Mouse (Mus musculus) CH12.LX (cell line): ENCODE results near the gene Cfdp1. TPM values are rescaled to one million over a fixed set of nuclear protein-coding genes. Genes with fewer than 3 reads are reported as not detected.
A peak's percentile ranks its signal among the peaks of the same experiment; 100 is the strongest.

Experiments
- DNase-seq: peaks from one replicate; pipeline ENCODE4 v3.0.0-alpha.2; 2013; ENCODE audit errors: extremely low read depth
- H3K27ac ChIP-seq: 2 replicates; pipeline ENCODE4 v1.5.1; 2012; ENCODE audit warnings: low read depth, mild to moderate bottlenecking, control low read depth, moderate library complexity; ENCODE audit not compliant: insufficient read depth
- H3K27me3 ChIP-seq: replicated peaks from 2 replicates; pipeline ENCODE3; 2012; ENCODE audit warnings: inconsistent platforms
- H3K36me3 ChIP-seq, 2 experiments: replicated peaks in 1 of 2; 2 replicates each; pipeline versions ENCODE3 to v1.6.1; 2012; ENCODE audit warnings: inconsistent platforms in 1 of 2, low read length in 1 of 2, mild to moderate bottlenecking in 1 of 2, mixed read lengths in 1 of 2, moderate library complexity in 1 of 2; ENCODE audit not compliant: control insufficient read depth in 1 of 2, insufficient read depth in 1 of 2
- H3K4me1 ChIP-seq, 2 experiments: 2 replicates each; pipeline ENCODE4 v1.6.1; 2012; ENCODE audit warnings: inconsistent platforms in 1 of 2, moderate library complexity in 1 of 2; ENCODE audit not compliant: insufficient read depth in 2 of 2, control insufficient read depth in 1 of 2
- H3K4me2 ChIP-seq: 2 replicates; pipeline ENCODE4 v1.6.1; 2012; ENCODE audit warnings: low read depth, mild to moderate bottlenecking, control low read depth; ENCODE audit not compliant: poor library complexity, insufficient read depth, severe bottlenecking
- H3K4me3 ChIP-seq, 3 experiments: fragments of 150-350 bp in 1 of 3; sonication (generic) in 1 of 3; replicated peaks in 1 of 3; 2 replicates each; pipeline versions ENCODE3 to v1.5.1; 2011 to 2012; ENCODE audit warnings: low read depth in 2 of 3, low read length in 2 of 3, mild to moderate bottlenecking in 2 of 3, moderate library complexity in 2 of 3, control low read depth in 1 of 3, improper control_type of control experiment in 1 of 3, inconsistent platforms in 1 of 3, mixed read lengths in 1 of 3; ENCODE audit not compliant: poor library complexity in 1 of 3
- H3K79me2 ChIP-seq: replicated peaks from 2 replicates; pipeline ENCODE4 v1.6.1; 2012; ENCODE audit warnings: mild to moderate bottlenecking, moderate library complexity; ENCODE audit not compliant: control insufficient read depth, poor library complexity, insufficient read depth, severe bottlenecking; ENCODE audit errors: extremely low read depth
- H3K9ac ChIP-seq: 2 replicates; pipeline ENCODE4 v1.6.1; 2012; ENCODE audit warnings: low read depth, mild to moderate bottlenecking, control low read depth, moderate library complexity; ENCODE audit not compliant: insufficient read depth
- H3K9me3 ChIP-seq: replicated peaks from 2 replicates; pipeline ENCODE3; 2012; ENCODE audit warnings: low read length, inconsistent platforms, mixed read lengths
- BHLHE40 ChIP-seq: IDR thresholded peaks from 2 replicates; pipeline ENCODE4 v1.6.1; 2011; ENCODE audit warnings: mild to moderate bottlenecking, low read depth, low read length, improper control_type of control experiment
- CTCF ChIP-seq, 2 experiments: IDR thresholded peaks in 1 of 2; conservative IDR thresholded peaks in 1 of 2; 2 replicates each; pipeline ENCODE4 v1.5.1; 2011 to 2012; ENCODE audit warnings: low read depth in 2 of 2, low read length in 2 of 2, improper control_type of control experiment in 1 of 2, inconsistent platforms in 1 of 2, mild to moderate bottlenecking in 1 of 2, moderate library complexity in 1 of 2
- E2F4 ChIP-seq: IDR thresholded peaks from 2 replicates; pipeline ENCODE4 v1.6.1; 2011; ENCODE audit warnings: low read depth, low read length, improper control_type of control experiment; ENCODE audit not compliant: insufficient replicate concordance
- EP300 ChIP-seq: IDR thresholded peaks from 2 replicates; pipeline ENCODE4 v1.6.1; 2011; ENCODE audit warnings: low read length, improper control_type of control experiment
- ETS1 ChIP-seq: conservative IDR thresholded peaks from 2 replicates; pipeline ENCODE4 v1.6.1; 2012; ENCODE audit warnings: low read depth, mild to moderate bottlenecking, inconsistent platforms, low read length, improper control_type of control experiment, moderate library complexity
- IRF4 ChIP-seq: IDR thresholded peaks from 2 replicates; pipeline ENCODE4 v1.6.1; 2014; ENCODE audit warnings: low read depth, mild to moderate bottlenecking, inconsistent platforms, low read length, improper control_type of control experiment
- JUN ChIP-seq: IDR thresholded peaks from 2 replicates; pipeline ENCODE4 v1.6.1; 2011; ENCODE audit warnings: low read depth, mild to moderate bottlenecking, low read length, improper control_type of control experiment, moderate library complexity; ENCODE audit not compliant: insufficient read depth
- JUND ChIP-seq: conservative IDR thresholded peaks from 2 replicates; pipeline ENCODE4 v1.6.1; 2011; ENCODE audit warnings: low read depth, low read length, improper control_type of control experiment
- KAT2A ChIP-seq: IDR thresholded peaks from 2 replicates; pipeline ENCODE4 v1.6.1; 2012; ENCODE audit warnings: low read length, improper control_type of control experiment, inconsistent platforms; ENCODE audit not compliant: insufficient replicate concordance
- MAX ChIP-seq: IDR thresholded peaks from 2 replicates; pipeline ENCODE4 v1.6.1; 2011; ENCODE audit warnings: low read length, improper control_type of control experiment
- MEF2A ChIP-seq: IDR thresholded peaks from 2 replicates; pipeline ENCODE4 v1.6.1; 2014; ENCODE audit warnings: low read depth, mild to moderate bottlenecking, inconsistent platforms, low read length, improper control_type of control experiment, borderline replicate concordance
- MXI1 ChIP-seq: IDR thresholded peaks from 2 replicates; pipeline ENCODE4 v1.6.1; 2011; ENCODE audit warnings: mild to moderate bottlenecking, low read depth, low read length, improper control_type of control experiment
- PAX5 ChIP-seq: IDR thresholded peaks from 2 replicates; pipeline ENCODE4 v1.6.1; 2012; ENCODE audit warnings: low read length, inconsistent platforms, mixed read lengths
- POLR2A ChIP-seq: IDR thresholded peaks from 2 replicates; pipeline ENCODE4 v1.6.1; 2011; ENCODE audit warnings: low read depth, mild to moderate bottlenecking, improper control_type of control experiment, low read length
- RAD21 ChIP-seq: IDR thresholded peaks from 2 replicates; pipeline ENCODE4 v1.6.1; 2011; ENCODE audit warnings: low read depth, mild to moderate bottlenecking, low read length, improper control_type of control experiment, moderate library complexity
- RCOR1 ChIP-seq: conservative IDR thresholded peaks from 2 replicates; pipeline ENCODE4 v1.6.1; 2012; ENCODE audit warnings: low read depth, mild to moderate bottlenecking, inconsistent platforms, low read length, improper control_type of control experiment
- SIN3A ChIP-seq: IDR thresholded peaks from 2 replicates; pipeline ENCODE4 v1.6.1; 2012; ENCODE audit warnings: low read length, improper control_type of control experiment, inconsistent platforms
- SMC3 ChIP-seq: IDR thresholded peaks from 2 replicates; pipeline ENCODE4 v1.6.1; 2011; ENCODE audit warnings: low read depth, low read length, improper control_type of control experiment
- UBTF ChIP-seq: IDR thresholded peaks from 2 replicates; pipeline ENCODE4 v1.6.1; 2012; ENCODE audit warnings: low read depth, mild to moderate bottlenecking, inconsistent platforms, low read length, improper control_type of control experiment, moderate library complexity
- USF2 ChIP-seq: conservative IDR thresholded peaks from 2 replicates; pipeline ENCODE4 v1.6.1; 2011; ENCODE audit warnings: low read depth, low read length, improper control_type of control experiment
- ZC3H11A ChIP-seq: IDR thresholded peaks from 2 replicates; pipeline ENCODE4 v1.6.1; 2012; ENCODE audit warnings: low read depth, mild to moderate bottlenecking, inconsistent platforms, low read length, improper control_type of control experiment
- ZKSCAN1 ChIP-seq: IDR thresholded peaks from 2 replicates; pipeline ENCODE4 v1.6.1; 2012; ENCODE audit warnings: low read depth, inconsistent platforms, low read length, improper control_type of control experiment, borderline replicate concordance
- ZNF384 ChIP-seq: IDR thresholded peaks from 2 replicates; pipeline ENCODE4 v1.6.1; 2012; ENCODE audit warnings: low read depth, low read length, improper control_type of control experiment, inconsistent platforms
- dilution Hi-C: fragments of 300-500 bp; cut with MboI; formaldehyde crosslinking; loops from 2 replicates; pipeline ENCODE4 v1.14.3; 2020; ENCODE audit warnings: low sequenced_read_pairs; ENCODE audit not compliant: extremely low pct_unique_long_range_greater_than_20kb, extremely low pct_ligation_motif_present
- in situ Hi-C: fragments of 300-500 bp; cut with MboI; formaldehyde crosslinking; loops from 3 replicates; pipeline ENCODE4 v1.14.3; 2019; ENCODE audit warnings: low sequenced_read_pairs, low pct_ligation_motif_present, low pct_unique_long_range_greater_than_20kb, mixed read lengths
- polyA plus RNA-seq: library from polyadenylated mRNA; unstranded; fragments of >175 nt; gene quantifications from 2 replicates; pipeline ENCODE4 v1.2.1, GENCODE M21; 2012; ENCODE audit warnings: low read depth; ENCODE audit not compliant: insufficient read length
- total RNA-seq, 2 experiments: library from RNA; depleted of rRNA; stranded (reverse); fragments of 300-350 nt in 1 of 2; fragments of >200 nt in 1 of 2; gene quantifications; 2 replicates each; pipeline ENCODE4 v1.2.3; 2012 to 2014

The Cfdp1 gene
- total and polyA plus RNA-seq, 3 experiments, result 113 to 210 (median 169) TPM

- dilution Hi-C loops, result no loop called here
- H3K27ac ChIP-seq, result no peak overlapping the region
Observed at GRCm38 (mm10) chr8:111725341-111725740, 128.8 kb downstream of the Cfdp1 start.

GRCm38 (mm10) chr8:111720115-111720544, 134.0 kb downstream of the Cfdp1 start:
- dilution Hi-C loops (no loop called here), in situ Hi-C loops (no loop called here)

More at GRCm38 (mm10) chr8:111725341-111725740, 128.8 kb downstream of the Cfdp1 start:
- no peak overlapping the region for H3K4me3 ChIP-seq
- H3K4me2 ChIP-seq, result no peak overlapping the region
- H3K4me1 ChIP-seq, result peaks cover 13 to 14% of the 10 kb centered on the region in 2 experiments
- H3K36me3 ChIP-seq, result no peaks in the 10 kb centered on the region
- TF ChIP-seq JUND, result no peak
- H3K27me3 ChIP-seq, result peaks cover 19% of the 10 kb centered on the region
- H3K79me2 ChIP-seq, result no peaks in the 10 kb centered on the region
- no peaks in the 10 kb centered on the region for H3K9me3 ChIP-seq
- in situ Hi-C loops, result no loop called here
- DNase-seq, result no peak
- no peak overlapping the region for H3K9ac ChIP-seq

GRCm38 (mm10) chr8:111718937-111719336, 135.2 kb downstream of the Cfdp1 start:
- Histone ChIP-seq H3K4me3 (no peak overlapping the region), H3K9ac (no peak overlapping the region), H3K27ac (no peak overlapping the region), H3K79me2 (no peaks in the 10 kb centered on the region), H3K36me3 (peaks cover 0 to 2% of the 10 kb centered on the region in 2 experiments), H3K4me1 (peaks cover 9 to 11% of the 10 kb centered on the region in 2 experiments; a peak in 3 of 4 replicates), H3K4me2 (no peak overlapping the region), H3K9me3 (no peaks in the 10 kb centered on the region), H3K27me3 (no peaks in the 10 kb centered on the region)
- TF ChIP-seq PAX5, result no peak
- no peak for TF ChIP-seq RCOR1
- no peak for TF ChIP-seq USF2
- no peak for TF ChIP-seq E2F4
- no peak for TF ChIP-seq SMC3
- no peak for TF ChIP-seq UBTF
- no peak for TF ChIP-seq KAT2A
- no peak for TF ChIP-seq IRF4
- TF ChIP-seq ZC3H11A, result no peak
- TF ChIP-seq SIN3A, result no peak
- TF ChIP-seq CTCF (conservative IDR thresholded peaks at IDR 0.05 in 1 of 2, IDR thresholded peaks at IDR 0.05 in 1 of 2; ENCODE audit: low read depth in 2 of 2, low read length in 2 of 2), result no peak
- no peak for TF ChIP-seq RAD21
- TF ChIP-seq ZNF384, result no peak
- in situ Hi-C loops (no loop called here), dilution Hi-C loops (no loop called here)
- DNase-seq, result no peak

More at GRCm38 (mm10) chr8:111720115-111720544, 134.0 kb downstream of the Cfdp1 start:
- Histone ChIP-seq H3K4me3 (no peak overlapping the region), H3K4me2 (no peak overlapping the region), H3K79me2 (no peaks in the 10 kb centered on the region), H3K4me1 (peaks cover 9 to 11% of the 10 kb centered on the region in 2 experiments; a peak in 3 of 4 replicates), H3K9me3 (no peaks in the 10 kb centered on the region), H3K9ac (no peak overlapping the region), H3K36me3 (no peaks in the 10 kb centered on the region), H3K27ac (no peak overlapping the region), H3K27me3 (peaks cover 2% of the 10 kb centered on the region)
- DNase-seq, result peak; percentile 73
- no peak for TF ChIP-seq ZKSCAN1
- peak; percentile 65; the same call in 1 of the 2 replicates for TF ChIP-seq JUN
- 0 out of 2 replicates have a peak, but pooled peaks have one; percentile 21 for TF ChIP-seq MEF2A
- TF ChIP-seq EP300, result peak; percentile 67; the same call in 1 of the 2 replicates
- no peak for TF ChIP-seq MXI1
- no peak for TF ChIP-seq POLR2A
- TF ChIP-seq JUND, result peak; percentile 89
- TF ChIP-seq ETS1, result peak; percentile 38
- TF ChIP-seq KAT2A, result no peak
- no peak for TF ChIP-seq MAX
- no peak for TF ChIP-seq SMC3
- TF ChIP-seq BHLHE40, result 0 out of 2 replicates have a peak, but pooled peaks have one; percentile 29
